Mouse (Mus musculus): Measurements from ENCODE around the gene Methig1.
"Not testable (repeated sequence)": the region's sequence is repeated elsewhere in the genome, so short reads cannot be mapped to it uniquely, and the experiment has no call there.

Gene Methig1

GRCm38 (mm10) chr15:100337847-100338246 is 15.1 kb upstream of the Methig1 start:
- peak; percentile 54 for DNase-seq (ENCODE audit: low read depth, low spot score)

- DNase-seq (ENCODE audit: low read depth, low spot score) = not testable (repeated sequence)
These were observed 11.5 kb upstream of the Methig1 start for GRCm38 (mm10) chr15:100341314-100341980.

- no peak for DNase-seq (ENCODE audit: low read depth, low spot score)
These were observed 7.5 kb upstream of the Methig1 start for GRCm38 (mm10) chr15:100345484-100345883.

GRCm38 (mm10) chr15:100346761-100347160 is 6.2 kb upstream of the Methig1 start:
- peak; percentile 68 for DNase-seq (ENCODE audit: low read depth, low spot score)

- DNase-seq (ENCODE audit: low read depth, low spot score) = no peak
These were observed 3.5 kb upstream of the Methig1 start for GRCm38 (mm10) chr15:100349496-100349895.

GRCm38 (mm10) chr15:100351501-100352060 is 1.4 kb upstream of the Methig1 start:
- no peak for DNase-seq (ENCODE audit: low read depth, low spot score)

GRCm38 (mm10) chr15:100353399-100353798 is 450 bp downstream of the Methig1 start:
- not testable (repeated sequence) for DNase-seq (ENCODE audit: low read depth, low spot score)

- no peak for DNase-seq (ENCODE audit: low read depth, low spot score)
These were observed 2.9 kb downstream of the Methig1 start for GRCm38 (mm10) chr15:100355876-100356275.

- no peak for DNase-seq (ENCODE audit: low read depth, low spot score)
These were observed 11.3 kb downstream of the Methig1 start, which contains the start of gene Higd1c for GRCm38 (mm10) chr15:100364242-100364641. Higd1c (plus strand) TSS chr15:100364542.

- DNase-seq (ENCODE audit: low read depth, low spot score) = not testable (repeated sequence)
These were observed 13.0 kb downstream of the Methig1 start for GRCm38 (mm10) chr15:100365967-100366366.

GRCm38 (mm10) chr15:100367119-100367518 is 14.2 kb downstream of the Methig1 start:
- no peak for DNase-seq (ENCODE audit: low read depth, low spot score)

- DNase-seq (ENCODE audit: low read depth, low spot score) = peak; percentile 77
These were observed 22.1 kb downstream of the Methig1 start for GRCm38 (mm10) chr15:100375066-100375465.

- DNase-seq (ENCODE audit: low read depth, low spot score) = not testable (repeated sequence)
These were observed 25.0 kb downstream of the Methig1 start for GRCm38 (mm10) chr15:100377847-100378505.

GRCm38 (mm10) chr15:100379658-100380057 is 26.7 kb downstream of the Methig1 start:
- no peak for DNase-seq (ENCODE audit: low read depth, low spot score)

GRCm38 (mm10) chr15:100380104-100380503 is 27.2 kb downstream of the Methig1 start:
- DNase-seq (ENCODE audit: low read depth, low spot score) = no peak

- DNase-seq (ENCODE audit: low read depth, low spot score) = no peak
These were observed 32.8 kb downstream of the Methig1 start for GRCm38 (mm10) chr15:100385705-100386104.

- DNase-seq (ENCODE audit: low read depth, low spot score) = no peak
These were observed 34.7 kb downstream of the Methig1 start for GRCm38 (mm10) chr15:100387544-100388223.

GRCm38 (mm10) chr15:100388224-100388835 is 35.4 kb downstream of the Methig1 start:
- DNase-seq (ENCODE audit: low read depth, low spot score) = no peak

GRCm38 (mm10) chr15:100388886-100389285 is 35.9 kb downstream of the Methig1 start:
- DNase-seq (ENCODE audit: low read depth, low spot score) = no peak

GRCm38 (mm10) chr15:100391066-100391465 is 38.1 kb downstream of the Methig1 start:
- no peak for DNase-seq (ENCODE audit: low read depth, low spot score)

GRCm38 (mm10) chr15:100391599-100391998 is 38.6 kb downstream of the Methig1 start:
- no peak for DNase-seq (ENCODE audit: low read depth, low spot score)

GRCm38 (mm10) chr15:100393016-100393415 is 40.1 kb downstream of the Methig1 start:
- DNase-seq (ENCODE audit: low read depth, low spot score) = peak; percentile 68
